Mouse (Mus musculus) midbrain, postnatal 0 days (tissue): ENCODE results near the gene Slc2a12. TPM values are rescaled to one million over a fixed set of nuclear protein-coding genes. Genes with fewer than 3 reads are reported as not detected.

ENCODE experiments used
- ATAC-seq: fragments of 200-750 bp; cut with Nextera tagmentation; 2 replicates; pipeline ENCODE4 v1.8.0; 2017; ENCODE audit warnings: moderate number of reproducible peaks, mild to moderate bottlenecking, moderate TSS enrichment, moderate library complexity; ENCODE audit not compliant: low FRiP score
- DNase-seq: peaks from one replicate; pipeline ENCODE4 v3.0.0-alpha.2; 2015; ENCODE audit warnings: low spot score
- H3K27ac ChIP-seq: fragments of 300-500 bp; sonication (generic); 2 replicates; pipeline ENCODE4 v1.5.1; 2014; ENCODE audit warnings: low read depth, mild to moderate bottlenecking, low read length, mixed read lengths
- H3K27me3 ChIP-seq: fragments of 300-500 bp; sonication (generic); 2 replicates; pipeline ENCODE4 v1.6.1; 2014; ENCODE audit warnings: low read length, control low read depth, mixed read lengths; ENCODE audit not compliant: insufficient read depth
- H3K36me3 ChIP-seq: fragments of 300-500 bp; sonication (generic); 2 replicates; pipeline ENCODE4 v1.6.1; 2014; ENCODE audit warnings: low read length, control low read depth, mixed read lengths; ENCODE audit not compliant: insufficient read depth
- H3K4me1 ChIP-seq: fragments of 300-500 bp; sonication (generic); 2 replicates; pipeline ENCODE4 v1.6.1; 2014; ENCODE audit warnings: mild to moderate bottlenecking, control low read depth, antibody characterized with exemption, low read length, mixed read lengths; ENCODE audit not compliant: insufficient read depth
- H3K4me2 ChIP-seq: fragments of 300-500 bp; sonication (generic); 2 replicates; pipeline ENCODE4 v1.6.1; 2014; ENCODE audit warnings: low read depth, mild to moderate bottlenecking, low read length, mixed read lengths; ENCODE audit not compliant: poor library complexity, severe bottlenecking
- H3K4me3 ChIP-seq: fragments of 300-500 bp; sonication (generic); 2 replicates; pipeline ENCODE4 v1.5.1; 2014; ENCODE audit warnings: low read depth, mild to moderate bottlenecking, low read length, moderate library complexity
- H3K9ac ChIP-seq: fragments of 300-500 bp; sonication (generic); replicated peaks from 2 replicates; pipeline ENCODE4 v1.6.1; 2014; ENCODE audit warnings: mild to moderate bottlenecking, low read length, moderate library complexity, mixed read lengths; ENCODE audit not compliant: poor library complexity, severe bottlenecking
- H3K9me3 ChIP-seq: fragments of 300-500 bp; sonication (generic); 2 replicates; pipeline ENCODE4 v1.6.1; 2016; ENCODE audit warnings: low read length, control low read depth
- CTCF ChIP-seq: IDR thresholded peaks from 2 replicates; pipeline ENCODE4 v1.5.1; 2016; ENCODE audit warnings: antibody characterized with exemption, mild to moderate bottlenecking
- WGBS: fragments of 180-500 bp; shearing (Covaris S2); extraction: QIAGEN DNeasy Blood & Tissue Kit; methylation state at CpG from one replicate; pipeline ENCODE4 v1.1.7; 2014; 5-methylcytosine and 5-hydroxymethylcytosine counted together
- polyA plus RNA-seq: library from polyadenylated mRNA; unstranded; fragments of >200 nt; fragmentation: Nextera tagmentation; extraction: Ambion mirVana; gene quantifications from 2 replicates; pipeline ENCODE4 v1.2.1, GENCODE M21; 2015
- total RNA-seq: library from RNA; depleted of rRNA; stranded (reverse); fragments of >200 nt; gene quantifications from 2 replicates; pipeline ENCODE4 v1.2.3, GENCODE M21; 2014

Gene Slc2a12
- total and polyA plus RNA-seq, 2 experiments from 2014 or later, result 5.8 to 7.8 TPM

GRCm38 (mm10) chr10:22613301-22613700 is 31.5 kb upstream of the Slc2a12 start:
- 0 out of 2 replicates have a peak, but pooled peaks cover 3% of the 10 kb centered on the region for H3K4me1 ChIP-seq
- DNase-seq, result no peak
- no peak overlapping the region for H3K4me2 ChIP-seq
- 91% methylated on average over 5 of the region's 5 CpGs for WGBS
- no peak overlapping the region for H3K27ac ChIP-seq
- no peak overlapping the region for H3K9ac ChIP-seq
- no peaks in the 10 kb centered on the region for H3K36me3 ChIP-seq
- H3K27me3 ChIP-seq, result no peaks in the 10 kb centered on the region
- ATAC-seq, result no peak
- H3K9me3 ChIP-seq, result no peaks in the 10 kb centered on the region
- TF ChIP-seq CTCF, result no peak
- no peak overlapping the region for H3K4me3 ChIP-seq

DNA sequence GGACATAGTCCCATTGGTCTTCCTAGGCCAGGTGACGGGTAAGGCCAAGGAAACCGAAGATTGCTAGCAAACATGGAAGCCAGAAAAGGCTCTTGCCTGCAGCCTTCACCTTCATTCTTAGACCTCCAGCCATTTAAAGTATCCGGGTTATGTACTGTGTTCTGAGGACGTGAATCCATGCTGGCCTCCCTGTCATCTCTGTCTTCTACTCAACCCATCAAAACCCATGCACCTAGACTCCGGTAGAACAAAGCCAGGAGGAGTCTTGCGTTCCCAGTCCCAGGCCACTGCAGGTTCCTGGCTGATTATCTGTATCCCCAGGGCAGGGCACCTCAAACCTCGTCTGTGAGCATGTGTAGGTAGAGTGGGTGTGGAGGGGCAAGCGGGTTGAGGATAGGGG is 30.3 kb upstream of the Slc2a12 start:
- H3K9ac ChIP-seq, result no peak overlapping the region
- no peaks in the 10 kb centered on the region; the same call in 1 of the 2 replicates for H3K9me3 ChIP-seq
- H3K4me3 ChIP-seq, result no peak overlapping the region
- DNase-seq (no peak), ATAC-seq (no peak)
- H3K4me1 ChIP-seq, result no peaks in the 10 kb centered on the region
- WGBS, result 94% methylated on average over 8 of the region's 8 CpGs
- H3K36me3 ChIP-seq, result no peaks in the 10 kb centered on the region
- H3K4me2 ChIP-seq, result no peak overlapping the region
- no peaks in the 10 kb centered on the region for H3K27me3 ChIP-seq
- TF ChIP-seq CTCF, result no peak
- H3K27ac ChIP-seq, result no peak overlapping the region

DNA sequence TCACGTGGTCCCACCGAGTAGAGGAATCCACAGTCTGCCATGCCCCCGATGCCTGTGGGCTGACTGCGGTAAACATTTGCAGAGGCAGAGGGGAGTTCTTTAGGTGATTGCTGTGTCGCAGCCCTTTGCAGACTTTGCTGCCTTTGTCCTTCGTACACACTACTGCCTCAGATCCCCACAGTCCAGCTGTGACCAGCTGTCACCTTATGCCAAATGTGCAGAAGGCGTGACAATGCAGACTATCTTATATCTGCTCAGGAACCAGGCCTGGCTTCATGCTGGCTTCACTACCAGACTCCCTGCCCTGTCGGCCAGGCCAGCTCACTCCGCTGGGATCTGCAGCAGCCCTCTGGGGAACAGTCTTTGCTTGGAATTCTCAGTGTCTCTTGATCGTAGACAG is 29.5 kb upstream of the Slc2a12 start:
- H3K27me3 ChIP-seq, result no peaks in the 10 kb centered on the region
- H3K4me2 ChIP-seq, result no peak overlapping the region
- no peak overlapping the region for H3K9ac ChIP-seq
- no peaks in the 10 kb centered on the region; the same call in 1 of the 2 replicates for H3K9me3 ChIP-seq
- TF ChIP-seq CTCF, result no peak
- no peak for DNase-seq
- H3K27ac ChIP-seq, result no peak overlapping the region
- no peaks in the 10 kb centered on the region for H3K36me3 ChIP-seq
- no peak overlapping the region for H3K4me3 ChIP-seq
- no peak for ATAC-seq
- 31% methylated on average over 10 of the region's 10 CpGs for WGBS
- H3K4me1 ChIP-seq, result no peaks in the 10 kb centered on the region

DNA sequence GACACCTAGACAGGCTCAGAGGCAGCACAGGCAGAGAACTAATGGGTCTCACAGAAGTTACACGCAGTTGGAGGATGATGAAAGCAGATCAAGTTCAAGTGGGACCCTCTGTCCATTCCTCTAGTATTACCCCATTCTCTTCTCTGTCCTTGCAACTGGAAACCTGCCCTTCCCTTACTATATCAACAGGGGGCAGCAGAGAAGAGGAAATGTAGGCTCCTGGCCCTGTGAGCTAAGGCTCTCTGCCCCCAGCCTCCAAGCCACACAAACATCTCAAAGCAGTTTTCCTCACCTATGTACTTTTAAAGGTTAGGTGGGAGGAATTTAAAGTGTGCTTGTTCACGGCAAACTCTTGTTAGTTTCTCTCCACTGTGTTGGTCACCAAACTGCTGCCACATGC is 26.0 kb upstream of the Slc2a12 start:
- H3K27me3 ChIP-seq, result no peaks in the 10 kb centered on the region
- no peaks in the 10 kb centered on the region for H3K4me1 ChIP-seq
- no peak overlapping the region for H3K9ac ChIP-seq
- peak; percentile 63 for TF ChIP-seq CTCF
- peak; percentile 17 for DNase-seq
- WGBS, result 83% methylated on average over 2 of the region's 2 CpGs
- no peaks in the 10 kb centered on the region for H3K36me3 ChIP-seq
- H3K27ac ChIP-seq, result no peak overlapping the region
- ATAC-seq, result no peak
- H3K4me3 ChIP-seq, result no peak overlapping the region
- no peak overlapping the region for H3K4me2 ChIP-seq
- H3K9me3 ChIP-seq, result no peaks in the 10 kb centered on the region; the same call in 1 of the 2 replicates

- ATAC-seq (no peak), DNase-seq (peak; percentile 41)
- Histone ChIP-seq H3K27ac (no peak overlapping the region), H3K9ac (no peak overlapping the region), H3K4me1 (no peaks in the 10 kb centered on the region), H3K4me3 (no peak overlapping the region), H3K9me3 (no peaks in the 10 kb centered on the region), H3K36me3 (no peaks in the 10 kb centered on the region), H3K4me2 (no peak overlapping the region), H3K27me3 (no peaks in the 10 kb centered on the region)
- TF ChIP-seq CTCF, result no peak
- 82% methylated on average over 1 of the region's 1 CpGs for WGBS
Measured at GRCm38 (mm10) chr10:22628832-22629231, 16.0 kb upstream of the Slc2a12 start.

GRCm38 (mm10) chr10:22631103-22631502 is 13.7 kb upstream of the Slc2a12 start:
- H3K4me1 ChIP-seq, result no peaks in the 10 kb centered on the region
- 86% methylated on average over 4 of the region's 4 CpGs for WGBS
- H3K4me2 ChIP-seq, result no peak overlapping the region
- no peak for TF ChIP-seq CTCF
- no peak for ATAC-seq
- H3K4me3 ChIP-seq, result no peak overlapping the region
- no peak overlapping the region for H3K9ac ChIP-seq
- H3K27ac ChIP-seq, result no peak overlapping the region
- no peak for DNase-seq
- no peaks in the 10 kb centered on the region for H3K36me3 ChIP-seq
- no peaks in the 10 kb centered on the region for H3K27me3 ChIP-seq
- H3K9me3 ChIP-seq, result no peaks in the 10 kb centered on the region
